Mouse (Mus musculus): ENCODE results near the gene Adamts13. TPM values are rescaled to one million over a fixed set of nuclear protein-coding genes. Genes with fewer than 3 reads are reported as not detected.

Adamts13 gene
- polyA plus RNA-seq, 1 experiment from 2014 or later = not detected

GRCm38 (mm10) chr2:27059187-27059586, 86.0 kb downstream of the Adamts13 start:
- Histone ChIP-seq H3K4me2 (ENCODE audit: low read length) (no peak overlapping the region), H3K9me3 (ENCODE audit: control insufficient read depth, low read length) (no peaks in the 10 kb centered on the region), H3K36me3 (ENCODE audit: control insufficient read depth, insufficient read depth, low read length) (no peaks in the 10 kb centered on the region), H3K4me3 (ENCODE audit: low read length) (no peak overlapping the region), H3K4me1 (ENCODE audit: control insufficient read depth, insufficient read depth, low read depth, low read length) (no peaks in the 10 kb centered on the region), H3K27ac (ENCODE audit: low read depth, low read length) (no peak overlapping the region), H3K27me3 (replicated peaks; ENCODE audit: control insufficient read depth, insufficient read depth, low read length) (no peaks in the 10 kb centered on the region), H3K9ac (ENCODE audit: low read depth, low read length) (no peak overlapping the region)
- no peak for ATAC-seq
- 90% methylated on average over 9 of the region's 9 CpGs for WGBS

Other genes with a start within 250 kb of the Adamts13 start
- not detected in 2 replicates for gene Abo, start 108.4 kb upstream of the Adamts13 start, polyA plus RNA-seq (2015; fragmentation: Nextera tagmentation; extraction: Ambion mirVana)
- 31.1 and 32.2 TPM in 2 replicates for gene Surf6, start 70.5 kb upstream of the Adamts13 start, polyA plus RNA-seq (2015; fragmentation: Nextera tagmentation; extraction: Ambion mirVana)
- 119 and 124 TPM in 2 replicates for gene Med22, start 62.7 kb upstream of the Adamts13 start, polyA plus RNA-seq (2015; fragmentation: Nextera tagmentation; extraction: Ambion mirVana)
- 341 and 368 TPM in 2 replicates for gene Rpl7a, start 62.7 kb upstream of the Adamts13 start, polyA plus RNA-seq (2015; fragmentation: Nextera tagmentation; extraction: Ambion mirVana)
- gene Surf2, start 57.0 kb upstream of the Adamts13 start, polyA plus RNA-seq (2015; fragmentation: Nextera tagmentation; extraction: Ambion mirVana) = 55.8 and 57.3 TPM in 2 replicates
- gene Surf1, start 56.9 kb upstream of the Adamts13 start, polyA plus RNA-seq (2015; fragmentation: Nextera tagmentation; extraction: Ambion mirVana) = 87.3 and 98.9 TPM in 2 replicates
- 110 and 121 TPM in 2 replicates for gene Surf4, start 39.5 kb upstream of the Adamts13 start, polyA plus RNA-seq (2015; fragmentation: Nextera tagmentation; extraction: Ambion mirVana)
- gene Stkld1, start 39.4 kb upstream of the Adamts13 start, polyA plus RNA-seq (2015; fragmentation: Nextera tagmentation; extraction: Ambion mirVana) = 0.06 and 0.14 TPM in 2 replicates
- 39.6 and 41.0 TPM in 2 replicates for gene Rexo4, start 9.0 kb upstream of the Adamts13 start, polyA plus RNA-seq (2015; fragmentation: Nextera tagmentation; extraction: Ambion mirVana)
- gene Cacfd1, start 36.5 kb downstream of the Adamts13 start, polyA plus RNA-seq (2015; fragmentation: Nextera tagmentation; extraction: Ambion mirVana) = 103 TPM in 2 replicates
- 18.0 and 21.6 TPM in 2 replicates for gene Slc2a6, start 54.6 kb downstream of the Adamts13 start, polyA plus RNA-seq (2015; fragmentation: Nextera tagmentation; extraction: Ambion mirVana)
- gene Mymk, start 98.8 kb downstream of the Adamts13 start, polyA plus RNA-seq (2015; fragmentation: Nextera tagmentation; extraction: Ambion mirVana) = 0.21 and 3.5 TPM in 2 replicates
- 9.6 and 11.8 TPM in 2 replicates for gene Adamtsl2, start 106.0 kb downstream of the Adamts13 start, polyA plus RNA-seq (2015; fragmentation: Nextera tagmentation; extraction: Ambion mirVana)
- gene Fam163b, start 169.1 kb downstream of the Adamts13 start, polyA plus RNA-seq (2015; fragmentation: Nextera tagmentation; extraction: Ambion mirVana) = 10.2 and 10.3 TPM in 2 replicates
- gene Dbh, start 191.8 kb downstream of the Adamts13 start, polyA plus RNA-seq (2015; fragmentation: Nextera tagmentation; extraction: Ambion mirVana) = 4.9 and 5.8 TPM in 2 replicates